Mouse (Mus musculus) embryonic facial prominence, embryonic 11.5 days (tissue): Measurements from ENCODE around the gene Dusp23. TPM values are rescaled to one million over a fixed set of nuclear protein-coding genes. Genes with fewer than 3 reads are reported as not detected.

ENCODE experiments used
- ATAC-seq: fragments of 200-750 bp; cut with Nextera tagmentation; replicated peaks from 2 replicates; pipeline ENCODE4 v1.8.0; 2017; ENCODE audit warnings: low read depth; ENCODE audit not compliant: insufficient number of reproducible peaks, low FRiP score, low TSS enrichment
- DNase-seq: peaks from one replicate; pipeline ENCODE4 v3.0.0-alpha.2; 2015; ENCODE audit warnings: low spot score
- H3K27ac ChIP-seq: fragments of 300-500 bp; sonication (generic); replicated peaks from 2 replicates; pipeline ENCODE4 v1.5.1; 2014; ENCODE audit warnings: mild to moderate bottlenecking, low read depth, low read length, control low read depth
- H3K27me3 ChIP-seq: fragments of 300-500 bp; sonication (generic); 2 replicates; pipeline ENCODE4 v1.6.1; 2014; ENCODE audit warnings: mild to moderate bottlenecking, low read length, moderate library complexity, mixed read lengths; ENCODE audit not compliant: control insufficient read depth, insufficient read depth
- H3K36me3 ChIP-seq: fragments of 300-500 bp; sonication (generic); replicated peaks from 2 replicates; pipeline ENCODE4 v1.6.1; 2014; ENCODE audit warnings: low read depth, mild to moderate bottlenecking, low read length, moderate library complexity, mixed read lengths; ENCODE audit not compliant: control insufficient read depth, insufficient read depth
- H3K4me1 ChIP-seq: fragments of 300-500 bp; sonication (generic); 2 replicates; pipeline ENCODE4 v1.6.1; 2014; ENCODE audit warnings: low read length, mixed read lengths; ENCODE audit not compliant: control insufficient read depth, insufficient read depth
- H3K4me2 ChIP-seq: fragments of 300-500 bp; sonication (generic); 2 replicates; pipeline ENCODE4 v1.6.1; 2014; ENCODE audit warnings: low read depth, mild to moderate bottlenecking, control low read depth, low read length, moderate library complexity
- H3K4me3 ChIP-seq: fragments of 300-500 bp; sonication (generic); 2 replicates; pipeline ENCODE4 v1.5.1; 2014; ENCODE audit warnings: low read depth, low read length, control low read depth
- H3K9ac ChIP-seq: fragments of 300-500 bp; sonication (generic); replicated peaks from 2 replicates; pipeline ENCODE4 v1.6.1; 2014; ENCODE audit warnings: mild to moderate bottlenecking, control low read depth, low read length
- H3K9me3 ChIP-seq: fragments of 300-500 bp; sonication (generic); replicated peaks from 2 replicates; pipeline ENCODE4 v1.6.1; 2016; ENCODE audit warnings: mild to moderate bottlenecking, low read length, inconsistent platforms, mixed read lengths; ENCODE audit not compliant: control insufficient read depth
- WGBS: fragments of 180-500 bp; shearing (Covaris S2); extraction: QIAGEN DNeasy Blood & Tissue Kit; methylation state at CpG from one replicate; pipeline ENCODE4 v1.1.7; 2014; 5-methylcytosine and 5-hydroxymethylcytosine counted together
- polyA plus RNA-seq: library from polyadenylated mRNA; unstranded; fragments of >200 nt; fragmentation: Nextera tagmentation; extraction: Ambion mirVana; gene quantifications from 2 replicates; pipeline ENCODE4 v1.2.1, GENCODE M21; 2014

The Dusp23 gene
- polyA plus RNA-seq, result 9.7 and 10.1 TPM in 2 replicates

GRCm38 (mm10) chr1:172632451-172633326 lies at the start of gene Dusp23:
TSS of gene Dusp23 (minus strand) at chr1:172632962.
- Histone ChIP-seq H3K27me3 (no peaks in the 10 kb centered on the region), H3K9me3 (no peaks in the 10 kb centered on the region), H3K27ac (peak within 1 kb of the TSS; percentile 65; the same call in 1 of the 2 replicates), H3K4me1 (no peaks in the 10 kb centered on the region), H3K4me3 (peak within 1 kb of the TSS; percentile 66), H3K9ac (peak within 1 kb of the TSS; percentile 65), H3K4me2 (peak within 1 kb of the TSS; percentile 76), H3K36me3 (no peaks in the 10 kb centered on the region)
- 0% methylated on average over 49 of the region's 53 CpGs for WGBS
- ATAC-seq (peak; percentile 98), DNase-seq (peak; percentile 96)

GRCm38 (mm10) chr1:172680742-172681141 lies 48.0 kb upstream of the Dusp23 start:
- Histone ChIP-seq H3K36me3 (no peaks in the 10 kb centered on the region), H3K4me3 (no peak overlapping the region), H3K9me3 (no peaks in the 10 kb centered on the region), H3K4me2 (no peak overlapping the region), H3K27ac (no peak overlapping the region), H3K9ac (no peak overlapping the region), H3K4me1 (no peaks in the 10 kb centered on the region), H3K27me3 (no peaks in the 10 kb centered on the region)
- no peak for ATAC-seq
- whole genome bisulfite sequencing, result 91% methylated on average over 4 of the region's 4 CpGs
- DNase-seq, result peak; percentile 8

GRCm38 (mm10) chr1:172670716-172671115 lies 38.0 kb upstream of the Dusp23 start:
- no peaks in the 10 kb centered on the region for H3K4me1 ChIP-seq
- no peaks in the 10 kb centered on the region for H3K27me3 ChIP-seq
- no peak overlapping the region for H3K4me3 ChIP-seq
- WGBS, result 98% methylated on average over 1 of the region's 1 CpGs
- DNase-seq (no peak), ATAC-seq (no peak)
- H3K27ac ChIP-seq, result no peak overlapping the region
- H3K36me3 ChIP-seq, result no peaks in the 10 kb centered on the region
- H3K9me3 ChIP-seq, result no peaks in the 10 kb centered on the region
- no peak overlapping the region for H3K9ac ChIP-seq
- H3K4me2 ChIP-seq, result no peak overlapping the region

- DNase-seq (no peak), ATAC-seq (no peak)
Measured at GRCm38 (mm10) chr1:172667597-172667996, 34.8 kb upstream of the Dusp23 start.

GRCm38 (mm10) chr1:172665457-172665856 lies 32.7 kb upstream of the Dusp23 start:
- no peak overlapping the region for H3K4me2 ChIP-seq
- ATAC-seq (no peak), DNase-seq (no peak)
- no peaks in the 10 kb centered on the region for H3K27me3 ChIP-seq
- no peak overlapping the region for H3K4me3 ChIP-seq
- H3K9ac ChIP-seq, result no peak overlapping the region
- WGBS, result 80% methylated on average over 2 of the region's 2 CpGs
- no peaks in the 10 kb centered on the region for H3K9me3 ChIP-seq
- no peaks in the 10 kb centered on the region for H3K36me3 ChIP-seq
- no peak overlapping the region for H3K27ac ChIP-seq
- no peaks in the 10 kb centered on the region for H3K4me1 ChIP-seq

More at GRCm38 (mm10) chr1:172667597-172667996, 34.8 kb upstream of the Dusp23 start:
- H3K27me3 ChIP-seq, result no peaks in the 10 kb centered on the region
- no peak overlapping the region for H3K4me2 ChIP-seq
- no peaks in the 10 kb centered on the region for H3K9me3 ChIP-seq
- H3K36me3 ChIP-seq, result no peaks in the 10 kb centered on the region
- no peaks in the 10 kb centered on the region for H3K4me1 ChIP-seq
- H3K9ac ChIP-seq, result no peak overlapping the region
- no peak overlapping the region for H3K4me3 ChIP-seq
- H3K27ac ChIP-seq, result no peak overlapping the region
- WGBS, result 67% methylated on average over 6 of the region's 6 CpGs

- H3K27me3 ChIP-seq, result no peaks in the 10 kb centered on the region
- no peak overlapping the region for H3K9ac ChIP-seq
- no peak overlapping the region for H3K4me2 ChIP-seq
- no peaks in the 10 kb centered on the region for H3K9me3 ChIP-seq
- ATAC-seq (no peak), DNase-seq (no peak)
- H3K27ac ChIP-seq, result no peak overlapping the region
- no peaks in the 10 kb centered on the region for H3K4me1 ChIP-seq
- no peaks in the 10 kb centered on the region for H3K36me3 ChIP-seq
- 86% methylated on average over 8 of the region's 8 CpGs for WGBS
- H3K4me3 ChIP-seq, result no peak overlapping the region
Measured at GRCm38 (mm10) chr1:172659688-172660087, 26.9 kb upstream of the Dusp23 start.

GRCm38 (mm10) chr1:172657266-172657665 lies 24.5 kb upstream of the Dusp23 start:
- DNase-seq, result no peak
- WGBS, result 61% methylated on average over 3 of the region's 3 CpGs
- Histone ChIP-seq H3K9me3 (no peaks in the 10 kb centered on the region), H3K27me3 (no peaks in the 10 kb centered on the region), H3K4me1 (no peaks in the 10 kb centered on the region), H3K4me2 (no peak overlapping the region), H3K4me3 (no peak overlapping the region), H3K36me3 (no peaks in the 10 kb centered on the region), H3K27ac (no peak overlapping the region), H3K9ac (no peak overlapping the region)
- no peak for ATAC-seq

GRCm38 (mm10) chr1:172653900-172654299 lies 21.1 kb upstream of the Dusp23 start:
- DNase-seq, result no peak
- Histone ChIP-seq H3K27me3 (no peaks in the 10 kb centered on the region), H3K4me3 (no peak overlapping the region), H3K9me3 (no peaks in the 10 kb centered on the region), H3K36me3 (no peaks in the 10 kb centered on the region), H3K27ac (no peak overlapping the region), H3K4me2 (no peak overlapping the region), H3K9ac (no peak overlapping the region), H3K4me1 (no peaks in the 10 kb centered on the region)
- no peak for ATAC-seq
- 85% methylated on average over 6 of the region's 6 CpGs for WGBS
